Mouse (Mus musculus) gastrocnemius, adult 18-20 months (tissue): ENCODE measurements around the gene Plcb2. TPM values are rescaled to one million over a fixed set of nuclear protein-coding genes. Genes with fewer than 3 reads are reported as not detected.

Experiments
- DNase-seq: peaks from one replicate; pipeline ENCODE4 v3.0.0; 2021; ENCODE audit warnings: low spot score
- total RNA-seq, 2 experiments: library from RNA; stranded (reverse); gene quantifications; 2 replicates each; pipeline ENCODE4 v1.2.3; 2021

Plcb2 gene
- total RNA-seq, 2 experiments from 2014 or later, result 0.12 to 0.23 TPM

DNA sequence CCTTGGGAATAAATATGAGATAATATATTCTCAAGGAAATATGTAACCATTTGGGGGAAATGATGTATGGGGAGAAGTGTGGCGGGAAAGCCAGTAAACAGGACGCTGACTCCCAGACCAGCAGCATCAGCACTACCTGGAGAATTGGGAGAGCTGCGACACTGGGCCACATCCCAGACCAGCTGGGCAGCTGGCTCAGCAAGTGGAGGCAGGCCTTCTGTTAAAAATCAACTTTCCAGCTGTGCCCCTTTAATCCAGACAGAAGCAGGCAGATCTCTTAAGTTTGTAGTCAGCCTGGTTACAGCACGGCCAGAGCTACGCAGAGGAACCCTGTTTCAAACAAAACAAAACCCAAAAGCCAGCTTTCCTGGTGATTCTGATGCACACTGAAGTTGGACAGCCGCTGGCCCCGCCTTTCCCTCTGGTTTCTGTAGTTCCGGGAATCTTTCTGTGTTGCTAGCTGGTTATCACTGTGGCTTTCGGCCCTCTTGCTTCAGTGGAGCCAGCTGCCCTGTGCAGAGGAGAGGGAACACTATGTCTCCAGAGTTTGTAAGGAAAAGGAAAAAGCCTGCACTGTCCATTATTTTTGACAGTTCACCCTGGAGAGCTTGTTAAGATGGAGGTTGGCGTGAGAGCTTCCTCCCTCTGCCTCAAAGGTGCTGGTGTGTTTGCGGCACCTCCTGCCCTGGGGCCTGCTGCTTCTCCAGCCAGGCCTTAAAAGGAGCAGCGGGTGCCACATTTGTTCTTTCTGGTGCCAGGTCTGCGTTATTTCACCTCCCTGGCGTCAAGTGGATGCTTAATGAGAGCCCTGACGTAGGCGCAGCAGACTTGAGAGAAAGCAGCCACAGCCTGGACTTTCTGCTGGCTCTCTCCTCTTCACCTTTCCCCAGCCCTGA is 23.9 kb upstream of the Plcb2 start:
- DNase-seq, result no peak

DNA sequence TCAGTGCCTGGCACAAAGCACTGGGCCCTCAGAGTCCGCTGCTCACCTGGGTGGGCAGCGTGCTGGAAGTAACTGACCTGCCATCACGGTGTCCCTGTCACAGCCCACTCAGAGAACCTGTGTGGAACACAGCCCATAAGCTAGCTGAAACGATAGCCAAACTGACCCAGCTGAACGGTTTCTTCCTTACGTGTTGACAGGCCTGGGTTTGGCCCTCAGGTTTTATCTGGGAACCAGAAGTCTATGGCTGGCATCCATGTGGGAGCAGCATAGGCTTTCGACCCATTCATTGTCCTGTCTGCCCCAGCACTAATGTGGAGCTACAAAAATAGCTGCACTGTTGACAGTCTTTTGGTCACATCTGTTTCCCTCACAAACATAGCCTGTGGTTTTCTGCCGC is 22.2 kb upstream of the Plcb2 start:
- DNase-seq, result no peak

DNA sequence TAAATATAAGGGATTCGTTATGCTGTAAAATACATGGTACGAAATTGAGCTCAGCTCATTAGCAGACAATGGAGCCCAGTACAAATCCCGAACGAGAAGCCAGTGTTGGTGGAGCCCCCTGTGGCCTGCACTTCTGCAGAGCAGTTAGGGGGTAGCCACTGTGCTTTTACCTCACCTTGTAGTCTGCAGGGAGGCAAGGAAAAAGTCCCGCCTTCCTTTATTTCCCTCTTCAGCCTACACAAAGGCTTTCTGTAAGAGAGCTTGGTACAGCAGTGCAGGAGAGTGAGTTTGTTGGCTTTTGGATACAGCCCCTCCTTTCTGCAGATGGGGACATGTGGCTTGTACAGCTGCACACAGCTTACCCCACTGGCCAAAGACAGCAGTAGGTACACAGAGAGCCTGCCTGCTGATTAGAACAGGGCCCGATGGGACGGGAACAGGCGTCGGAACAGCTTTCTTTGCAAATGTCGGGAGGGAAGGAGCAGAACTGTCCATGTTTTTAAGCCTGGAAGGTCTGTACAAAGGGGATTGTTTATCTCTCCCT is 21.2 kb upstream of the Plcb2 start:
- no peak for DNase-seq

DNA sequence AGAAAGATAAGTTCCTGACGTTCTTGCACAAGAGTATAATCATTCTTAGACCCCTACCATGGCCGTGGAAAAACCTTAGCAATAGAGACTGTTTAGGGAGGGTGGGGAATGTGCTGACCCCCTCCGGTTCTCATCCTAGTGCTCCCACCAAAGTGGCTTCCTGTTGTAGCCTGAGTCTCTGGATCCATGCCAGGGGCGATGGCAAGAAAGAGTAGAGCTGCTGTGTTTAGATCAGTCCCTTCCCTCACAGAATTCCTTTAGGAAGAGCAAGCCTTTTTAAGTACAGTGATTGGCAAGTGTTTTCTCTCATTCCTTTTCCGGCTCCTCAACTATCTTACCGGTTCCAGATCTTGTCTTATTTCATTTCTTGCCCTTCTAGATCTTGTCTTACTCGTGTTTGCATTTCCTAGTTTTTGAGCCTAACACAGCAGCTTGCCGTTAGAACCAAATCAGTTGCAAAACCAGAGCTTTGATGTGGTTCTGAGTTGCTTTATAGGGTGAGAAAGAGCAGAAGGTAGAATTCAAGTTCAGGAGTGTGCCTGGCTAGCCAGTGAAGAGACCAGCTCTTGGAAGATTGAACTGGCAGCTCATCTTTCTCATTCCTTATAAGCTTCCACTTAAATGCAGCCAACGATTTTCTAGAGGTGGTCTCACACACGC is 19.2 kb upstream of the Plcb2 start:
- DNase-seq, result no peak

DNA sequence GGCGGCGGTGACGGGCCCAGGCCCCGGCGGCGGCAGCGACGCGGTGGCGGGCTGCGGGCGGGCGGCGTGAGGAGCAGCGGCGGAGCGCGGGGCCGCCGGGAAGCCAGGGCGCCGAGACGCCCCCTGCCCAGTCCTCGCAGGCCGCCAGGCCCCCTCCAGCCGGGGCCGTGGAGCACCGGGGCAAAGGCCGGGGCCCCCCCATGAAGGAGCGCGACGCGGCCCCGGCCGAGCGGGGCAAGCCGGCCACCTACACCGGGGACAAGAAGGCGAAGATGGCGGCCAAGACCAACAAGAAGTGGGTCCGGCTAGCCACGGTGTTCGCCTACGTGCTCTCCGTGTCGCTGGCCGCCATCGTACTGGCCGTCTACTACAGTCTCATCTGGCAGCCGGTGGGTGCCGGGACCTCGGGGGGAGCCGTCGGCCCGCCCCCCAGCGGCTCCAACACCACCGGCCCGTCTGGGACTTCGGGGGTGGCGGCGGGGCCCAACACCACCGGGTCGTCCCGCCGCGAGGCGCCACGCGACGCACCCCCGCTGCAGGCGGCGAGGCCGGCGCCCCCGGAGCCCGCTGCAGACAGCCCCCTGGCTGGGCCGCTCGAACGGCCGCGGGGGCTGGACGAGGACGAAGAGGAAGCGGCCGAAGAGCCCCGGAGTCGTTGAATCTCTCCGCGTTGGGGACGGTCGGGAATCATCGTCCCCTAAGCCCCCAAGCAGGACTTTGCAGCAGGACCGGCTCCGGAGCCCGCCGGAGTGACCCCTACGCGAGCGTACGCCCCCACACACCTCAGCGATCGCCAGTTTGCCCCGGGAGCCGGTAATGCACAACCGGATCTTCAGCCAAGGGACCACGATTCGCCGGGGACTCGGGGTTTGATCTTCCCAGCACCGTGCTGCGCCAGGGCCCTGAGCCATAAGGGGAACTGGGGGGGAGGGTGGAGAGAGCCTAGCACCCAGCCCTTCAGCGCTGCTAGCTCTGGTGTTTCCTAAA is 18.0 kb upstream of the Plcb2 start:
- no peak for DNase-seq

DNA sequence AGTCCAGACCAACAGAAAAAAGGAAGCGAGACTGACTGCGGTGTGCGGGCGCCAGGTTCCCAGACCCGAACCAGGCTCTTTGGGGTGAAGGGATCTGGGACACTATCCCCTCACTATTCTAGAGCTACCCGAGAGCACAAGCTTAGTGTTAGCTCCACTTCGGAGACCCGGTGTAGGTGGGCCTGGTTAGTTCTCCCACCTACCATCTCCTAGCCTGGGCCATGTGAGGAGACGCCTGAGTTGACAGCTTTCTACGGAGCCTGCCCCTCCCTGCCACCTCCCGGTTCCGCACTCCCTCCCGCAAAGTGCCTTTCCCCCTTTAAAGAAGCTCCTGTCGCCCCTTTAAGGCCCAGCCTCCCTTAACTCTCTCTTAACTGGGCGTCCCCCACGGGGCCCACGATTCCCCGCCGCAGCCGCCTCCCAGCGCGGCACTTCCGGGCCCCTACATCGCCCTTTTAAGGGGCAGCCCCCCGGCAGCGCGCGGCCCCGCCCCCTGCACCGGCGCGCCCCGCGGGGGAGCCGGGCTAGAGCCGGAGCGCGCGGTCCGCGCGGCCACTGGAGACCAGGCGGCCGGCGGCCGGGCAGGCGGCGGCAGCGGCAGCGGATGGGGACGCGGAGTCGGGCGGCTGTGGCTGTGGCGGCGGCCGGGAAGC is 17.1 kb upstream of the Plcb2 start, which contains the start of gene Inafm2:
Gene Inafm2 (plus strand): TSS at position 527 of the 653 bp plus-strand sequence.
- DNase-seq, result peak; percentile 91

DNA sequence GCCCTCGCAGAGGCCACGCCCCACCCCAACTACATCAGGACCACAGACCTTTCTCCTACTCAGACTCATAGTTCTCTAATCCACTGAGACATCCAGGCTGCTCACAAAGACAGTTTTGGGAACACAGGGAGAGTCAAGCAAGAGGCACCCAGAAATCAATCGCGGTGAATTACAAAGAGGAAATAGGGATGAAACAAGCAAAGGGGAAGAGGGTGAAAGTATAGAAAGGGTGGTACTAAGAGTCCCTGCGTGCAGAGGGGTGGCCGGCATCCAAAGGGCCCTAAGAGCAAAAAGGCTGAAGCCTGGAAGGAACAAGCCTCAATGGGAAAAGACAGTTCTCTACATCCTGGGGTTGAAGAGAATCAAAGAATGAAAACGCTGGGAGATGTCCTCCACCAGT is 16.4 kb upstream of the Plcb2 start:
- DNase-seq, result no peak

DNA sequence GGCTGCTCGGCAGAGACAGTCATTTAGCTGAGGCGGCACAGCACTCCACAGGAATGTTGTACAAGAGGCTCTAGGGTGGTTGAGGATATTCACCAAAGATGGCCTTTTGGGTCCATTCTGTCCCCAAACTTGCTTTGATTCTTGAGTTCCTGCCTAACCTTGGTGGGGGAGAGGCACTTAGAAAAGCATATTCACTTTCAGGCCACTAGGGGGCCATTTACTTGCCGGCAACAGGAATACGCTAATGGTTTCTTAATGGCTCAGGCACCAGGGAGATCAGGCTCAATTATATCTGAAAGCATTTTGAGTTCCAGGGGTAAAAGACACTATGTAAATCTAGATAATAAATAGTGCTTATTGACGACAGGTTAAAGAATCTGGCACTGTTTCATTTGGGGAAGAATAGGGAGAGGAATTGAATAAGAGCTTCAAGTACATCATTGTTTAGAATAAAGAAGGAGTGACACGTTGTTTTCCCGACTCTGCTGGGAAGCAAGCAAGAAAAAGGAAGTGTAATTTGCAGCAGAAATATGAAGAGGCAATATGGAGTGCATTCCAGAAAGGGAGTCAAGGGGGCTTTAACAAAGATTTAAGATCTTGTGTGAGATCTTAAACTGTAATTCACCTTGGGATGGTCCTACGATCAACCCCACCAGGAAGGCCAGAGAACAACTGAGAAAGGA is 15.2 kb upstream of the Plcb2 start:
- peak; percentile 62 for DNase-seq

DNA sequence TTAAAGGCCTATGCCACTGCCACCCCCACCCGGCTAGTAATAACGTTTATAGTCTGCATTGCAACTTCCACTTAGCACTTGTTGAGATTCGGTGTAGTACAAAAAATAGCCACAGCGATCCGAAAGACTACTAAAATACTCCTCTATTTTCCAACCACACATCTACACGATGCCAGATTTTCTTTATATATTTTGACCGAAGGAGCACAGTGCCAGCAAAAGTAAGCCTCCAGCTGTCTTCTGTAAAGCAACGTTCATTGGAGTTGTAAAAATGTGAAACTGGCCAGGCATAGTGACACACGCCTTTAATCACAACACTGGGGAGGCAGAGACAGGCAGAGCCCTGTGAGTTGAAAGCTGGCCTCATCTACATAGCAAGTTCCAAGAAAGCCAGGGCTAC is 12.9 kb upstream of the Plcb2 start:
- DNase-seq, result no peak

DNA sequence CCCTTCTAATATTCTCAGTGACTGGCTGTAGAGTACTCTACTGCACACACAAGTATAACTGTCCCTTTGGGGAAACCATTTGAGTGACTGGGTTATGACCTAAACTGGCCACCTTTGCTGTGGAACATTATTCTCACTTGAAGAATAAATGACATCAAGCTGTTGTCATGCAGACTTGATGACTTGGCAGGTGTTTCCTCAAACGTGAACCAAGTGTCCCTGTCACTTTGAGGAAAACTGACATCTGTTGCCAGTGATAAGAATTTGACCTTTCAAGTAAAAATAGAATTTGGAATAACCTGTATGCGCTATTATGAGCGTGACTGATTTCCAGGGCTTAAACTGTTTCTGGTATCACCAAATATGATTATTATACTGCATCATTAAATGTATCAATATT is 12.1 kb upstream of the Plcb2 start:
- DNase-seq, result no peak

DNA sequence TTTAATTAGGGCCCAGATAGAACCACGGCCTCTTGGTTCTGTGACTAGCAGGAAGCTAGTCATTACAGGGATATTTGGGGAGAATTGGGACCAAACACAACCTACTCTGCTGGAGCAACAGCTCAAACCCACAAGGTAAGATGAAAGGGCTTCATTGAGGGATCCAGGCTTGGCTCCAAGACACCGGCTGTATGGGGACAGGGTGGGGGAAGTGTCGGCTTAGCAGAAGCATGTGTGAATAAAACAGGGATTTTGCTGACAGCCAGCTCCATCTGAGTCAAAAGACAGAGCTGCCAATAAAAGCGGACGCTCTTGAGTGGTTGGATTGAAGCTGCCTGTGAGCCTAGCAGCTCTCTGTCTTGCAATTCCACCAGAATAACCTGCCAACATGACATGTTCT is 5.1 kb upstream of the Plcb2 start:
- no peak for DNase-seq

DNA sequence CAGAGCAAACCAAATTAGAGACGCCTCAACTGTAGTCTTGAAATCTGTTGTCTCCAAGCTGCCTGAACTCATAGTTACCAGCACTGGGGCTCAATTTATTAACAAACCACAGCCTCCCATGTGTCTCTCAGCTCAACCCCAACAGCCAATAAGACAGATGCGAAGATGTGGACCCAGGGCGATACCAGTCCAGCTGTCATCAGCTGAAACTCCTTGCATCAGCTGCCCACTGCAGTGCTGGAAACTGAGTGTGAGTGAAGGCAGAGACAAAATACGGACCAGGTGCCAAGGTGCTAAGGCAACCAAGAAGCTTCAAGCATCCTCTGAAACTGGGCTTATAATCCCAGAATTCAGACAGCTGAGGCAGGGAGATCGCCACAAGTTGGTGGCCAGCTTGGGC is 3.7 kb upstream of the Plcb2 start:
- DNase-seq, result no peak

DNA sequence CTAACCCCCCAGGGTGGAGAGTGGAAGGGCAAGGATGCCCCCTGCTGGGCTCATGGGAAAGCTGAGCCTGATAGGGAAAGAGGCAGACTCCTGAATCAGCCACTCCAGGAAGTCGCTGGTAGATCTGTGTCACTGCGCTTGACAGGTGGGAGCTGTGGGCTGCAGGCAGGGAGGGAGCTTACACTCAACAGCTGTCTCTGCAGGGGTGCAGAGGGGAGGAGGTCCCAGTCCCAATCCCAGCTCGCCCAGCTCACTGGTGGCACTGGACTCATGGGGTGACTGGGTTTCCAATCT is 2.3 kb upstream of the Plcb2 start:
- DNase-seq, result peak; percentile 69

DNA sequence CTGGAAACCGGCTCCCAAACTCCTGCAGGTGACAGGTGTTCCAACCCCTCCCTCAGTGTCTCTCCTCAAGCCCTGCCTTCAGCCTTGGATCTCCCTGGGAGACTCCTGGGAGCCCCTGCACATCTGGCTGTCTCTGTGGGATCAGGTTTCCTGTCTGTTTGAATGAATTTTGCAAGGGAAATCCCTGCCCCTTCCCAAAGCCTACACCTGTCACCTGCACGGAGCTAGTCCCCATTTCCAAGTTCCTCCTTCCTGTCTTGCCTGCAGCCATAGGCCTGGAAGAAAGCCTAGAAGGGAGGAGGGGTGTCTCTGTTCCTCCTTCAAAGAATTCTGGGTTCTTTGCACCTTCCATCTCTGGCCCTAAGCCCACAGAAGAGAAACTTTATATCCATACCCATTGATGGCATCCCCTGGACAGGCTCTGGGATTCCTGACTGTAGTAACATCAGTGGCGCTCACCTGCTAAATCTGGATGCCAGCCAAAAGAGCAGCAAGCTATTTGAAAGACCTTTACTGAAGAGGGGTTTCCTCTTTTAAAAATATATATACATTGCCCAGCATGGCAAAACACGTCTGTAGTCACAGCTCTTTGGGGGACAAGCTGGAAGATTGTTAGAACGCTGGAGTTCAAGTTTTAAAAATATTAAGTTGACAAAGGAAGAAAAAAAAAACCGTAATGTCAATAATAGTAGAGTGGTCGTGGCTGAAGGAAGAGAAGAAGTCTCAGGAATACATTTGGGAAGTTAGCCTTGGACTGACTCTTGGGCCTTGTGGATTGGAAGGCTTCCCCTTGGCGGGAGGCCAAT is 1.8 kb upstream of the Plcb2 start:
- DNase-seq, result no peak

DNA sequence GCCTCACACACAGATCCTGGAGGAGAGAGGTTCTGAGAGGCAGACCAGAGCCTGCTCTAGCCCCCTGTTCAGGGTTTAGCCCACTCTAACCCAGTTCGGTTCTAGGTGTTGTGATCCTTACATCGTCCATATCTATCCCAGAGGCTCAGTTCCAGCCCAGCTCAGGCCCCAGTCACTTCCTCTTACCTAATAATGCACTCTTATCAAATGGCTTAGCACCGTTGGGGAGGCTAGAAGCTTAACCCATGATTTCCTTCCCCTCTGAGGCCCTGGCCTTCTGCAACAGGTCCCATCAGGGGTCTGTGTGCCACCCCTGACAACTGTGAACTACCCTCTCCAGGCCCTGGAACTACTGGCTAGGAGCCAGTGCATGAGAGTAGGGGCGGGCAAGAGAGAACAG is 956 bp upstream of the Plcb2 start:
- no peak for DNase-seq

DNA sequence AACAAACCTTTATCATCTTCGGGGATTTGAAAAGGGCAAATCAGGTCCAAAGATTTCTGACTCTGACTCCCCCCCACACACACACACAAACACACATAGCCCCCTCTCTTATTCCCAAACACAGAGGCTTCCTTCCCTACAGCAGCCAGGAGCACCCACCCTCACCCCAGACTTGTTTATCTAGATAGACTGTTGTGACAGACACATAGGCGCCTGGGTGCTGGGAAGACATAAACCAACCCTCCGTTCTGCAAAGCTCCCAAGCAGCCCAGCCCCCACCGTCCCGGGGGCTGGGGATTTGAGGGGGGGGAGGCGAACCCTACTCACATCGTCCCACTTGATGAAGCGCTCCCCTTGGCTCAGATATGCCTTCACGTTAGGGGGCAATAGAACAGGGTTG is 327 bp downstream of the Plcb2 start:
- DNase-seq, result no peak

DNA sequence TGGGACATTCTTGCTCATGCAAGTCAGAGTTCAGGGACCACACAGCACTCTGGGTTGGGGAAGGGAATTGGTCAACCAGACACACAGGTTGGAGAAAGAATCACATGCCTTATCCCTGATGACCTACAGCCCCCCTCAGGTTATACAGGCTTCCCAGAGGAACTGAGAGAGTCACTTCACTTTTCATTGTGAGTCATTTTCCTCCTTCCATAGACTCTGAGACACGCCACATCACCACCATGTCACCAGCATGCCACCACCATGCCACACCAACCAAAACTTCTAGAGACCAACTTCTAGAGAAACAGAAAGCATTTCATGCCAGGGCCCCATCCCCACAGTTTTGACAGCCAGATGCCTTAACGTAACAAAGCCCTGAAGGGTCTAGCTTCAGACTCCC is 1.4 kb downstream of the Plcb2 start:
- DNase-seq, result no peak

DNA sequence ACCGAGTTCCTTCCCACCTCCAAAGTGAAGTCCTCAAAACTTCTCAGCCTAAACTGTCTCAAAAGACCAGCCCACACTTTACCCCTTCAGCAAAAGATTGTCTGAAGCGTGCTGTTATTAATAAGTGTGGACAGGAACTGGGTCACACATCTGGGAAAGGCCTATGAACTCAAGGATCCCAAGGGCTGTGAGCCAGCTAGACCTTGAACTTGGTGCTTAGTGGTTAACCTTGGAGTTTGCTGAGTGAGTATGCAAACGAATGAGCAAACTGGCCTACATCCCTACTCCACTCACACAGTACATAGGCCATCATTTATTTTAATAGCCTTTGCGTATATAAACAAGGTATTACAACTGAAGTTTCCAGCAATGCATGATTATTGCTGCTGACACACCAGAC is 2.7 kb downstream of the Plcb2 start:
- no peak for DNase-seq

DNA sequence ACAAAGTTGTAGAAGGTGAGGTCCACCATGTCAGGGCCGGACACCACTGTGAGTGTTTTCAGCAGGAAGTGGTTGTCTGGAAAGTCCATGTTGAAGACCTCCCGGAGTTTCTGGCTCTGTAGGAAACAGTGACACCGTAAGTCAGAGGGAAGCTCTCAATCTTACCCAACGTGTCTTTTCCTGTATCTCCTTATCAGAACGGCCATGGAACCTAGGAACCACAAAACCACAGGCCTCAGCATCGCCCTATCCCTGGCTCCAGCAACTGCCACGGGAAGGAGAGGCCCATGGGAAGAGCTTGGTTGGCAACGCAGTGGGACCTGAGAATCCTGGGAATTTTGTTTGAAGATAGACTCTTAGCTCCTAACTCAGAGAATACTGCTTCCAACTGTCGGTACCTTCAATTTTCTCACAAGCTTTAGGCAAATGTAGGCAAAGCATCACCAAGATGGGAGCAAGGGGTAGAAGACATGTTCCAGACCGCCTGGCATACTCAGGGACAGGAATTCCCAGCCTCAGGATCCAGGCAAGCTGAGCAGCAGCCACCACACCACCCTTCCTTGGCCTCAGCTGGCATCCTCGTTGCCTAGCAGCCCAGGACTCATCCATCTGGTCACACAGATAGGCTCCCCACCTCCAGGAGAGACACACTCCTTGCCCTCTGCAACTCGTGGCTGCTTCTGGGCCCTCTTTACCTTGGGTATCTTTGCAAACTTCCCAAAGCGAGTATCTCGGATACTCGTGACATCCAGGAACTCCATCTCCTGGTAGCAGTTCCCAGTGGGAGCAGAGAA is 4.3 kb downstream of the Plcb2 start:
- no peak for DNase-seq
